Mouse (Mus musculus) cerebellum, adult 8-10 months (tissue): ENCODE measurements at regions not wholly inside any gene's neighbourhood (a gene's known extent, or its start where the extent isn't known, plus 50 kb on each side); places are given as distances from the start of the nearest gene placed in this dataset.

ENCODE experiments used
- DNase-seq: peaks from one replicate; pipeline ENCODE4 v3.0.0; 2022

DNA sequence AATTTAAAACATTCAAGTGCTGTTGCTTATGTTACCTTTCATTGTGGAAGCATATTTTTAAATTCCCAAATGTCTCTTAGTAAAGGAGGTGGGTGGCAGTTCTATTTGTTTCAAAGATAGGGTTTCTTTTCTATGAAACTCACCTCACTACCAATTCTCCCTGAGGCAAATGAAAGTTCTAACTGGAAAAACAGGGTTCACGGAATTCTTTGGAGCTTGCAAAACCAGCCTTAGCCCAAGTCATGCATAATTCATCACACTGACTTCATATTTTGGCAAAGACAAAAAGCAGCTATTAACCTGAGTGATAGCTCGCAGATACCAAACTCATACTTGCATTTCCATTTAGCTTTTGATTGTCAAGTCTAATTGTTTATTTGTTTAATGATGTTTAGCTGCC is 73.8 kb downstream of the Dio2 start:
- no peak for DNase-seq

DNA sequence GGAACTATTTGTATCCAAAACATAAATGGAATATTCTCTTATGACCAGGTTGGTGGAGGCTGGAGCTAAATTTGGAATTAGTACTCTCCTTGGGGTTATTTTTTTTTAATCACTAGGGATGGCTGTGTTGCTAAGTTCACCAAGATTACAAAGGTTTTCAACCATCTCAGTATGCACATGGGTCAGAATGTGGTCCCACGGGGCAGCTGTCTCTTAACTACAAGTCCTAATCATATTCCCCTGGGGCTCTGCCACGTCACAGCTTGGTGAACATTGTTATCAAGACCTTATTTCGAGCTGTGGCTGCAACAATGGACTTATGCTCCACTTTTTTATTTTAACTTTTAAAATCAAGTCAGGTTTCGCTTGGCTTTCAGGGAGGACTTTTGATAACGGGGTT is 92.8 kb downstream of the Dio2 start:
- no peak for DNase-seq

DNA sequence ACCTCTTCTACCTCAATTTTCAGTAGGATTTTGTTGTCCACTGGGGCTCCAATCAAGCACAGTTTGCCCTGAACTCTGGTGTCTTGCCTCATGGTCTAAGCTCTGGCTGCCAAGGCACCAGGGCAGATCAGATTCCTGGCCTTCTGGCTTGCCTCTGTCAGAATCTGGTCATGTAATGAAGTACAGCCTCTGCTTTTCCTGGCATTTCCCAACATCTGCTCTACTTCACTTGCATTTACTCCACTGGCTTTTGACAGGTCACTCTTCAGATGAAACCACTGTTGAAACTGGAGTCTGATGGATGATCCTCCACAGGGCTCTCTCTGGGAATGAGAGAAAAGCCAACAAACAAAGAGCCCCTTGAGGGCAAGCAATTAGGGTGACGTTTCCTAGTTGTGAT is 94.3 kb downstream of the Dio2 start:
- no peak for DNase-seq

DNA sequence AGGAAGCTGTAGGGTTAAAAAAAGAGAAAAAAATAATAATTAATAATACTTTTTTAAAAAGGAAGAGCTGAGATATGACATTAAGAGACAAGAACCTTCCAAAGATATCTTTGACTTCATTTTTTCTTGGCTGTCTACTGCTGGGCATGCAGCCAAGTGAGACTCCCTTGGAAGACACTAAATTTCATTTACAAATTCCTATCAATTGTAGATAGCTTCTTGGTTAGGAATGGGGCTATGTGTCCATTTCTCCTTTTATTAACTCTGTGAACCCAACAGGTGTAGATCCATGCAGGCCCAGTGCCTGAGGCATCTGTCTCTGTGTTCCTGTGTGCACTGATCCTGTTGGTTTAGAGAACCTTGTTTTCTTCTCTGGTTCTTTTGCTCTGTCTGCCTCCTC is 113.4 kb downstream of the Dio2 start:
- DNase-seq = peak; percentile 28

- peak; percentile 61 for DNase-seq
Measured at GRCm38 (mm10) chr12:90623426-90623825, 114.8 kb downstream of the Dio2 start.

DNA sequence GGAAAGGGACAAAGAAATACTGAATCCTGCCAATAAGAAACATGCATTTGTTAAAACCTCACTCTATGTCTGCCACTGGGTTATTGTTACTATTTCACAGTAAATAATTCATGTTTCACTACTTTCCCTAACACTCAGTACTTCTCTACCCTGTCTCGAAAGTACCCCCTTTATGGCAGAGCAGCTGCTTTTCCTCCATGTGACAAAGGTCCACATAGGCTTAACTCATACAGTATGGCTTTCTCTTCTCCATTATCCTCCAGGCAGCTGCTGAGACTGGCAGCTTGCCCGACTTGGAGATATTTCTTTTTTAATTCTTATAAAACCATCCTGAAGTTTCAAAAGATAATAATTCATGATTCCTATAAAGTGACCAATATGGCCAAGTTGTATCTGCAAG is 129.4 kb downstream of the Dio2 start:
- DNase-seq = no peak

GRCm38 (mm10) chr12:90607894-90608293 is 130.3 kb downstream of the Dio2 start:
- peak; percentile 79 for DNase-seq

- no peak for DNase-seq
Measured at GRCm38 (mm10) chr12:90580006-90580405, 158.2 kb downstream of the Dio2 start.

- no peak for DNase-seq
Measured at GRCm38 (mm10) chr12:90576103-90576502, 162.1 kb downstream of the Dio2 start.

GRCm38 (mm10) chr12:90571907-90572306 is 166.3 kb downstream of the Dio2 start:
- DNase-seq = no peak

- DNase-seq = peak; percentile 48
Measured at GRCm38 (mm10) chr12:90571506-90571905, 166.7 kb downstream of the Dio2 start.

- peak; percentile 68 for DNase-seq
Measured at GRCm38 (mm10) chr12:90566349-90566748, 171.9 kb downstream of the Dio2 start.

DNA sequence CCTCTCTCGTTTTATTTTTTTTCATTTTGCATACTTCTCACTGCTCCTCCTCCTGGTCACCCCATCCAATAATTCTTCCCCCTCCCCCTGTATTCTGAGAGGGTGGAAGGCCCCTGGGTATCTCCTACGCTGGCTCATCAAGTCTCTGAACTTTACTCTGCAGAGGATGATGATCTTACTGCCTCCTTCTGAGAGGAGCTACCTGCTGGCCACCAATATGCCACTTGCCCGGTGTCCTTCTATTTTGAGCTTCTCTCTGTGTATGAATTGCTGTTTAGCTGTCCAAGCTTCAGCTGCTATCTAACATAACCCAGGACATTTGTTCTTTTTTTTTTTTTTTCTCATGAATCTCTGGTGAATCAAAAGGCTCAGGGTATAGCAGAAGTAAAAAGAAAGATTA is 173.2 kb downstream of the Dio2 start:
- peak; percentile 64 for DNase-seq

- peak; percentile 34 for DNase-seq
Measured at GRCm38 (mm10) chr12:90564594-90564993, 173.6 kb downstream of the Dio2 start.

DNA sequence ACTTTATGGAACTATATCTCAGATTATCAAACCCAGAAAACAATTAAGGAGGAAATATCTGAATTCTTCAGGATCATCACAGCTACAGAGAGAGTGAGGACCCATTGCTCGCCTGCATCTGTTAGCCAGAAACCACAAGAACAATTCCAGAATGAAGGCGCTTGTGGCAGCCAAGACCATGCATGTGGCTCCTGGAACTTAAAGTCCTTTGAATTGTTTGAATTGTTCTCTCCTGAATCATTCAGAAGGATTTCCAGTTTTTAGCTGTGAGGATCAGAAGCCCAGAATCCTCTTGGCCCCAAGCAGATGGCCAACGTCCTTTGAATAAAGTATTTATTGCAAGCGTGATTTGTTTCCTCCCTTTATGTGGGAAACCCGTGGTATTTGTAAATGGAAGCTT is 195.9 kb downstream of the Dio2 start:
- no peak for DNase-seq
